Mouse (Mus musculus) layer of hippocampus, postnatal 14 days (tissue): ENCODE data around the gene Letm1. TPM values are rescaled to one million over a fixed set of nuclear protein-coding genes. Genes with fewer than 3 reads are reported as not detected.

Experiments
- total RNA-seq, 2 experiments: library from RNA; stranded (reverse); gene quantifications; 2 replicates each; pipeline ENCODE4 v1.2.3; 2021

Gene Letm1
- total RNA-seq, 2 experiments from 2014 or later = 96.8 to 105 TPM

Other genes starting within 250 kb of the Letm1 start
- gene Fam53a, start 153.2 kb downstream of the Letm1 start, total RNA-seq = 10 to 100 TPM; 25.5 to 27.1 TPM
- under 1 TPM; 0.64 to 0.92 TPM for gene Gm9903, start 152.9 kb downstream of the Letm1 start, total RNA-seq
- gene Slbp, start 130.2 kb downstream of the Letm1 start, total RNA-seq = 10 to 100 TPM; 22.0 to 24.7 TPM
- gene Tacc3, start 124.7 kb downstream of the Letm1 start, total RNA-seq = 10 to 100 TPM in 1 of 2 experiments, 1 to 10 TPM in 1; 9.8 to 12.0 TPM
- gene Tmem129, start 124.4 kb downstream of the Letm1 start, total RNA-seq = 10 to 100 TPM; 21.7 to 25.5 TPM
- gene Fgfr3, start 61.1 kb downstream of the Letm1 start, total RNA-seq = 100 to 1,000 TPM; 137 to 159 TPM
- 100 to 1,000 TPM; 112 to 120 TPM for gene Nsd2, start 37.9 kb upstream of the Letm1 start, total RNA-seq
- 10 to 100 TPM; 17.7 to 19.8 TPM for gene Nelfa, start 153.6 kb upstream of the Letm1 start, total RNA-seq
- 10 to 100 TPM; 89.0 to 91.6 TPM for gene Gm1673, start 200.6 kb upstream of the Letm1 start, total RNA-seq
- gene Nat8l, start 213.2 kb upstream of the Letm1 start, total RNA-seq = 10 to 100 TPM; 92.6 to 94.1 TPM